Mouse (Mus musculus) mature B cell (primary cell): ENCODE measurements around the gene Kri1.
"Not testable (repeated sequence)": the region's sequence is repeated elsewhere in the genome, so short reads cannot be mapped to it uniquely, and the experiment has no call there.

Experiments
- in situ Hi-C: fragments of 300-500 bp; cut with MboI; formaldehyde crosslinking; loops from 2 replicates; pipeline ENCODE4 v1.14.3; 2019

Gene Kri1

DNA sequence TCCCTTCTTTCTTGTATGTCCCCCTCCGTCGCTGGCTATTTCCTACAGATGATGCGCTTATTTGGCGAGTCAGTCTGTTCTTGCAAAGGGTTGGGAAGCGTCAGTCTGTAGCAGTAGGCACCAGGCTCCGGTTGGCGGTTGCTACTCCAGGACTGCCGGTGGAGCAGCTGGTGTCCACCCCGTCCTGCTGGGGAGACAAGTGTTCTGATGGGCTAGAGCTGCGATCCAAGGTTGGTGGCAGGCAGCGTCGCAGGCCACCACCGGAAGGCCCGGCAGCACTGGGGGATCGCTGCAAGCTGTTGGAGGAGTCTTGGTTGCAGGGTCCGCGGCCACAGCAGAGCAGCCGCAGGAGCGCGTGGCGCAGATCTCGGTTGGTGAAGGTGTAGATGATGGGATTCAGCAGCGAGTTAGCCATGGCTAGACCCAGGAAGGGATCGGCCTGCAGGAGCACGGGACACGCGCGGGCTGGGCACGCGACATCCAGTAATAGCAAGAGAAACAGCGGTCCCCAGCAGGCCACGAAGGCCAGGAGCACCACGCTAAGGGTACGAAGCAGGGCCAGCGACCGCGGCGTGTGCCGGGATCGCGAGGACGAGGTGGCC lies 43.8 kb downstream of the Kri1 start:
- in situ Hi-C loops, result no loop called here

DNA sequence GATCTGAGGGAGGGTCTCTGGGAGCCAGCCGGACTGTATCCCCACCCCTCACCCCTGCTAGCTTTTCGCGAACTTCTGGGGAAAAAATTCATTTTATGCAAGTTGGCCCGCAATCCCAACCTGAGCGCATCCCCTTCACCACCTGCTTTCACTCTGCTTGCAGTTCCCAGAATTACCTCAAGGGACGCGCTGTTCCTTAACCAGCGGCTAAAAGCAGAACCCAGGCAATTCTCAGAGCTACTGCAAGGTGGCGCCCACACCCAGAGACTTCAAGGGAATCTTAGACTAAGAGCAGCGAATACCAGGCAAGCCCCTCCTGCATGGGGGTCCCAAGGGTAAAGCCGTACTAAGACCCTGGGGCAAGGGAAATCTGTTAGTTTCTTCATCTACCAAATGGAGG lies 46.4 kb downstream of the Kri1 start:
- in situ Hi-C loops, result no loop called here

DNA sequence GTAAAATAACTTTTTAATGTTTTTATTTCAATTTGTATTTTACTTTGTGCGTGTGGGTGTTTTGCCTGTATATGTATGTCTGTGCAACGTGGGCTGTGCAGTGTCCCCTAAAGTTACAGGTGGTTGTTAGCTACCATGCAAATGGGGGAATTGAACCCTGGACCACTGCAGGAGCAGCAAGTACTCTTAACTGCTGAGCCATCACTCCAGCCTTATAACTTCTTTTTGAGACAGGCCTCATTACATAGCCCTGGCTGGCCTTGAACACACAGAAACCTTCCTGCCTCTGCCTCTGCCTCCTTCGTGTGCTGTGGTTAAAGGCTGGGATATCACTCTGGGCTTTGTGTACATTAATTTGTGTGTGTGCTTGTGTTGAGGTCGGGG lies 48.3 kb downstream of the Kri1 start:
- in situ Hi-C loops, result no loop called here

DNA sequence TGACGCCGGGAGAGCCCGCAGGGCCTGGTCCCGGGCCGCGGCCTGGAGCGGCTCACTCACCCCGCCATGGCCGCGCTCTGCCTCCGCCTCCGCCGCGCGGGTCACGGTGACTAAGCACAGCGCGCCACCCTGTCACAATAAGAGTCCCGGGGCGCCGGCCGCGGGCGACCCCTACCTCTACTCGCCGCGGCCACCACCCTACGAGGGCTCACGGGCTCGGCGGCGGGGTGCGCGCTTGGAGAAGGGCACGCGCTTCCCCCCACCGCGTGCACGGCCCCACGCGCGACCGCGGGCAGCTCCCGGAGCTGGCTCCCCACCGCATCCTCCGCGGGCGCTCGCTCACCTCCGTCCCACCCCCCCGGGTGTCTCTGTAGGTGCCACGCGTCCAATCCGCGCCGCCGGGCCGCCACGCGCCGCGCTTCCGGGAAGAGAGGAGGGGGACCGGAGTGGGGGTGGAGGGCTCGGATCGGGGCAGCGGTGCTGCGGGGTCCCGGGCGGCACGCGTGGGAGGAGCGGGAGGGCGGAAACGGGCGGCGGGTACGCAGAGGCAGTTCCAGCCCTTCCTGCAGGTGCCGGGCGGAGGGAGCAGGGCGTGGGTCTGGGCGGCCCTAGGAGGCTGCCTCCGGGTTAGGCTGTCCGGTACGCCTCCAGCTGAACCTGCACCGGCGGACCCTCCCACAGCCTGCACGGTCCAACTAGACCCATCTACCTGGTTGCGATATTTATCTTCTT lies 48.9 kb downstream of the Kri1 start, which contains the start of gene Keap1:
TSS of gene Keap1 (minus strand) at position 629 of the 732 bp plus-strand sequence.
- in situ Hi-C loops, result no loop called here

DNA sequence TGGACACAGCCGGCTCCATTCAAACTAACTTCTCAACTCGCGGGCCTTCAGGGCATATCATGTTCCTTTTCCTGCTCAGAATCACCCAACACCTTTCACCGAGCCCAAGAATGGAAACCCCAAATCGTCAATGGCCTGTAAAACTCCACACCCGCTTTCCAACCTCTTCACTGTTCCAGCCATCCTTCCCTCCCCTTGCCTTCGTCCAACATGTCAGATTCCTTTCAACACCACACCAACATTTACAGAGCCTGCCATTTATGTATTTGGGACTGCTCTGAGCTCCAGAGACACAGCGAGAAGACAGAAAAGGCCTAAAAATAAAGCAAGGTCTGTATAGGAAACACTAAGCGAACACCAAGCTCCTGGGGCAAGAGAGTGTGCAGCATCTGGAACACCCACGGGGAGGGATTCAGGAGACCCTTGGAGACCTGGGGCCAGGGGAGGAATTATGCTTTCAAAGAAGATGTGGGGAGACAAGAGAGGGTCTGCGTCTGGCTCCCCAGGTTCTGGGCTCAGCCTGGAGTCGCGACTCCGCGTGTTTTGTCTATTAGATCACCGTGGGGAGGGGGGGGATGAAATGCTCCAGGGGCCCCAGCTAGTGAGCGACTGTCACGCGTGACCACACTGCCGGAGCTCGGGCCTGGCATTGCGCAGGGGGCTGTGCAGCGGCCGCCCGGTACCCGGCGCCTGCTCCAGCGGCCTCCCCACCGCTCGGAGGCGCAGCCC lies 49.6 kb downstream of the Kri1 start:
- in situ Hi-C loops, result no loop called here

DNA sequence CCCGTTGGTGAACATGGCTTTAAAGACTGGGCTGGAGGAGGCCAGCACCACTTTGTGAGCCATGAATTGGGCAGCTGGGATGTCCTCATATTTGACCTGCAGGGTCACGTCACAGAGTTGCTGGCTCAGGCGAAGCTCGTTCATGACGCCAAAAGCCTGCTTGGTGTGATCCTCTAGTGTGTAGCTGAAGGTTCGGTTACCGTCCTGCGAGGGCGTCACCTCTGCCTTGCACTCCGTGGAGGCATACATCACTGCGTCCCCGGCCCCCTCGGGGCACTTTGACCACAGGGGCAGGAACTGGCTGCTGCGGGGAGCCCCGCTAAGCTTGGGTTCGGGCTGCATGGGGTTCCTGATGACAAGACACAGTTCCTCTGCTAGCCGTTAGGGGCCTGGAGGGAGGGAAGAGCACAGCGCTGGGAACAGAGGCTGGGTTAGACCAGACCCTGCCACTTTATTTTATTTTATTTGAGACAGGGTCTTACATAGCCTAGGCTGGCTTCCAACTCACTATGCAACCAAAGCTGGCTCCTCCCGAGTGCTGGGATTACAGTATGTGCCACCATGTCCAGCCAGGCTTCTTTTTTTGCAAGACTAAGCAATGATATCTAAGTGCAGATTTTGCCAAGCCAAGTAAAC lies 50.3 kb downstream of the Kri1 start:
- in situ Hi-C loops, result no loop called here

DNA sequence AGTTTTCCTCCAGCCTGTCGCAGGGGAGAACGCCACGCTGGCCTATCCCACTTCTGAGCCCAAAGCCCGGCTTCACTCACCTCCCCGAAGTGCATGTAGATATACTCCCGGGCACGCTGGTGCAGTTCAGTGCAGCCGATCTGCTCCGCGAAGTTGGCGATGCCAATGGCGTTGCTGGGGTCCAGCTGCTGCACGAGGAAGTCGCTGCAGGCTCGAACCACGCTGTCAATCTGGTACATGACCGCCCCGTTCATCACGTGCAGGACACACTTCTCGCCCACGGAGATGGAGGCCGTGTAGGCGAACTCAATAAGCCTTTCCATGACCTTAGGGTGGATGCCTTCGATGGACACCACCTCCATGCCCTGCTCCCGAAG lies 50.8 kb downstream of the Kri1 start:
- in situ Hi-C loops, result no loop called here

DNA sequence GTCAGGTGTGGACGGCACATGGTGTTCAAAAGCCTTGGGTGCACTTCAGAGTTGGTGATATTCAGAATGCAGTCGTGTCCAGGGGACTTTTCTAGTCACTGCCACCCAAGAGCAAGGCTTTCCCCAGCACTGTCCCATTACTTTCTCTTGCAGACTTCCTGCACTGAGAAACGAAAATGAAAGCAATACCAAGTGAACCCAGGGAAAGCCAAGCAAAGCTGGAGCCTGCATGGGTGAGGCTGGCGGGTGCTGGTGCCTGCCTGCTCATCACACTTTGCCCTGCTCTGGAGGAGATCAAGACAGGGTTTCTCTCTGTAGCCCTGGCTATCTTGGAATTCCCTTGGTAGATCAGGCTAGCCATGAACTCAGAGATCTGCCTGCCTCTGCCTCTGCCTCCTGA lies 52.4 kb downstream of the Kri1 start:
- in situ Hi-C loops, result no loop called here

DNA sequence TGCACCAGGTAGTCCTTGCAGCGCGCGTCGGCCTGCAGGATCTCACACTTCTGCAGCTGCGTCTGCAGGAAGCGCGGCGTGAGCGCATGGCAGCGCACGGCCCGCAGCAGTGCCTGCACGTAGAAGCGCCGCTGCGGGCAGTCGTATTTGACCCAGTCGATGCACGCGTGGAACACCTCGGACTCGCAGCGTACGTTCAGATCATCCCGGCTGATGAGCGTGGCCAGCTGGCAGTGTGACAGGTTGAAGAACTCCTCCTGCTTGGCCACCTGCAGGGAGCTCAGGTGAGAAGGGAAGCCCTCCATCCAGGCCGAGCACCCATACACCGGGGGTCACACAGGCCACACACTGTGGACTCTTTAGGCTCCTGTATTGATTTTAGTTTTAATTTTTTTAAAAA lies 54.0 kb downstream of the Kri1 start:
- in situ Hi-C loops, result no loop called here

DNA sequence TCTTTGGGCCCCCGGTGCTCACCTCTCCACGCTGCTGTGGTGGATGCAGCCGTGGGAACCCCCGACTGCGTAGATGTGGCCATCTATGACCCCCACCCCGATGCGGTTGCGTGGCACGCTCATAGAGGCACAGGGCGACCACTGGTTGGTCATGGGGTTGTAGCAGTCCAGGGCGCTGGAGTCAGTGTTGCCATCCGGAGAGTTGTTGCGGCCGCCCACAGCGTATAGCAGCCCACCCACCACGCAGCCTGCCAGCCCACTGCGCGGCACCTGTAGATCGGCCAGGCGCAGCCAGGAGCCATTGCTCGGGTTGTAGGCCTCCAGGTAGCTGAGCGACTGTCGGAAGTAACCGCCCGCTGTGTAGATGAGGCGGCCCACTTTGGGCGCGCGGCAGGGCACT lies 54.4 kb downstream of the Kri1 start:
- in situ Hi-C loops, result no loop called here

DNA sequence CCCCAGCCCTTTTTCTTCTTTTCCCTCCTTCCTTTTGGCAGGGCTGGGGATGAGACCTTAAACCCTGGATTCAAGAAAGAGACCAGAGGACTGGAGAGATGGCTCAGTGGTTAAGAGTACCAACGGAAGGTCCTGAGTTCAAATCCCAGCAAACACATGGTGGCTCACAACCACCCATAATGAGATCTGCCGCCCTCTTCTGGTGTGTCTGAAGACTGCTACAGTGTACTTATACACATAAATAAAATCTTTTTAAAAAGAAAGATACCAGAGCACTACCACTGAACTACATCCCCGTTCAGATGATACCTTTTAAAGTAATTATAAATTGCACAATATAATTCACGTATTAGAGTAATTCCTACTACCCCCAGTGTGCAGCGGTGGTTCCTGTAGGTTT lies 54.9 kb downstream of the Kri1 start:
- in situ Hi-C loops, result no loop called here

DNA sequence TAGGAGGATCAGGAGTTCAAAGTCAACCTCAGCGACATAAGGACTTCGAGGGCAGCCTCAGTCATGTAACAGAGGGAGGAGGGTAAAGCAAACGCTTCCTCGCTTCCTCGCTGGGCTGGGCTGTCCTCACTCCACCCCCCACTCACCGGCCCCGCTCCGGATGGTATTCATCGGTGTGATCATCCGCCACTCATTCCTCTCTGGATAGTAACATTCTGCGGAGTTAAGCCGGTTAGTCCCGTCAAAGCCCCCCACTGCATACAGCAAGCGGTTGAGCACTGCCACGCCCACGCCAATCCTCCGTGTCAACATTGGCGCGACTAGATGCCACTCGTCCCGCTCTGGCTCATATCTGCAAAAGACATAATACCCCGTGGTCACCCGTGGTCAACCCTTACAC lies 56.2 kb downstream of the Kri1 start:
- in situ Hi-C loops, result no loop called here

DNA sequence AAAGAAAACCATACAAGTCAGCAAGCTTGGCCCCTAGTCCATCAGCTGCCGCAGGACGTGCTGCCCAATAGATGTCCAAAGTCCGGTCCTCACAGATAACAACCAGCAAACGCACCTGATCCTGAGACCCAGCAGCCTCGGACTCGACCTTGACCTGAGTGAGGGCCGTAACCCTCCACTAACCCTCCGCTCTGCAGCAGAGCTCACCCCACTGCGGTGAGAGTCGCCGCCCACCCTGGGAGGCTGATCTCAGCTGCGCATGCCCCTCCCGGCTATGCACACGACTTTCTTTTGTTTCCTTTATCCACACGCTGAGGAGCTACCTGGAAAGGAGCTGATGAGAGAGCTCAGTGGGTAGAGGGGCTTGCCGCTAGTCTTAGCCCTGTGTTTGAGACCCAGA lies 60.4 kb downstream of the Kri1 start:
- in situ Hi-C loops, result no loop called here

DNA sequence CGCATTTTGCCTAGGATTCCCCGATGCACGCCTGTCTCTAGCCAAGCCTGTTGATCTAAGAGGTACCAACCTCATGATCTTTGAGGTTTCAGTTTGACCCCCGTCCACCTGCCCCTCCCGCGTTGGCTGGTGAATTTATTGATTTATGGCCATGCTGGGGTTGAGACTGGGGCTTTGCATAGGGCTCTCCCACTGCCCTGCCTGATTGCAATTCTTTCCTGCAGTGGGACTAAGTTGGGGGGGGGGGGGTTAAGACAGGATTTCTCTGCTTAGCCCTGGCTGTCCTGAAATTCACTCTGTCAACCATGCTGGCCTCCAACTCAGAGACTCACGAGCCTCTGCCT lies 62.4 kb downstream of the Kri1 start:
- in situ Hi-C loops, result no loop called here

DNA sequence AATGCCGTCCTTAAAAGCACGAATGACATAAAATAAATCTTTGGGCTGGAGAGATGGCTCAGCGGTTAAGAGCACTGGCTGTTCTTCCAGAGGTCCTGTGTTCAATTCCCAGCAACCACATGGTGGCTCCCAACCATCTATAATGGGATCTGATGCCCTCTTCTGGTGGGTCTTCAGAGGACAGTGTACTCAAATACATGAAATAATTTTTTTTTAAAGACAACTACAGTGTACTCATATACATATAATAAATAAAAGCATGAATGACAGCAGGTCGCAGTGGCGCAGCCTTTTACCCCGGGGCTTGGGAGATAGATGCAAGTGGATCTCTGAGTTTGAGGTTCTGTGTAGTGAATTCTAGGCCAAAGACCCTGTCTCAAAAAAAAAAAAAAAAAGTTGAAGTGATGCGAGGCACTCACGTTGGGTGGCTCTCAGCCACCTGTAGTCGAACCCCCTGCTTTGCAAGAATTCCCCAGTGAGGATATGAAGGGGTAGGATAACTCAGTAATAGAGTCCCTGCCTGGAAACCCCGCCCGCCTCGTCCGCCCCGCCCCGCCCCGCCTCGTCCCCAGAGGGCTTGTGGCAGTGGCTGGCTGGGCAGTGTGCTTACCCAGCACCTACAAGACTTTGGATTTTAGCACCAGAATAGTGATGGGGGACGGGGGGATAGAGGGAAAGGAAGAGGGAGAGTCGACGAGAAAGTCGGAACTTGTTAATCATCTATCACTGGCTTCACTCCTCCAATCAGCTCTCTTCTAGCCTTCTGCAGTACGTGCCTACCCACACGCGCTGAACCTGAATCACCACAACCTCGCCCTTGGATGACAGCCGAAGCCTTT lies 63.0 kb downstream of the Kri1 start:
- in situ Hi-C loops, result no loop called here

DNA sequence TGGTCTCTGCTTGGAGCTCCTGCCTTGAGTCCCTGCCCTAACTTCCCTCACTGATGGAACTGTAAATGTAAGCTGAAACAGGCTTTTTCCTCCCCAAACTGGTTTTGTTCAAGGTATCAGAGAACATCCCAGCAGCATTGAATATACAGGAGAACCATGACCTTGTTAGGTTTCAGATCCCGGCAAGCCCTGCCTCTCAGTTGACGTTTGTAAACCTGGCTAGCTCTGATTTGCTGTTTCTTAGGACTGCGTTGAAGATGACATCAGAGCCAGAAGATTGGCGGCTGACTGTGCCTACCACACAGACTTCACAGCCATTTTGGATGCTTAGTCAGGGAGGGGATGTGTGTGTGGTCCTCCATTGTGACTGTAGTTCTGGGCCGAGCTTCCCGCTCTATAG lies 63.9 kb downstream of the Kri1 start:
- in situ Hi-C loops, result no loop called here

DNA sequence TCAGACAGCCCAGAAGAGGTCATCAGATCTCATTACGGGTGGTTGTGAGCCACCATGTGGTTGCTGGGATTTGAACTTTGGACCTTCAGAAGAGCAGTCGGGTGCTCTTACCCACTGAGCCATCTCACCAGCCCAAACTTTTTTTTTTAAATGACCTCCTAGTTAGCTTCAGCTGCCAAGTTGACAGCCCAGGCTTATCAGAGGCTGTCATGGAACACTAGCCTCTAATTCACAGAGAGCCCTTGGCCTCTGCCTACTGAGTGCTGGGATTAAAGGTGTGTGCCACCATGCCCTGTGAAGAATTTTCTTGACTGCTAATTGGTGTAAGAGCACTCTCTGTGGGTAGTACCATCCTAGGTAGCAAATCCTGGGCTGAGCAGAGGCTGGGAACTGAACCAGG lies 64.3 kb downstream of the Kri1 start:
- in situ Hi-C loops, result not testable (repeated sequence)
